Mouse (Mus musculus) E14TG2a.4 (cell line): ENCODE measurements at regions not wholly inside any gene's neighbourhood (a gene's known extent, or its start where the extent isn't known, plus 50 kb on each side); places are given as distances from the start of the nearest gene placed in this dataset.

Source experiments
- H3K27me3 ChIP-seq: 2 replicates; pipeline ENCODE4 v1.6.1; 2014; ENCODE audit warnings: low read length, control low read depth; ENCODE audit not compliant: insufficient read depth
- H3K36me3 ChIP-seq: 2 replicates; pipeline ENCODE4 v1.6.1; 2014; ENCODE audit warnings: low read length, control low read depth; ENCODE audit not compliant: insufficient read depth
- H3K4me1 ChIP-seq: replicated peaks from 2 replicates; pipeline ENCODE4 v1.6.1; 2014; ENCODE audit warnings: low read depth, low read length, control low read depth
- H3K4me3 ChIP-seq: replicated peaks from 2 replicates; pipeline ENCODE4 v1.5.1; 2014; ENCODE audit warnings: mild to moderate bottlenecking, low read length
- H3K9me3 ChIP-seq: 2 replicates; pipeline ENCODE4 v1.6.1; 2014; ENCODE audit warnings: low read length, control low read depth
- CTCF ChIP-seq: conservative IDR thresholded peaks from 2 replicates; pipeline ENCODE4 v1.5.1; 2014; ENCODE audit warnings: low read length
- NANOG ChIP-seq: IDR thresholded peaks from 2 replicates; pipeline ENCODE4 v1.6.1; 2014; ENCODE audit warnings: borderline replicate concordance, low read length, mixed read lengths
- POU5F1 ChIP-seq: IDR thresholded peaks from 2 replicates; pipeline ENCODE4 v1.6.1; 2014; ENCODE audit warnings: low read length, borderline replicate concordance

- no peak overlapping the region for H3K4me3 ChIP-seq
- no peak for TF ChIP-seq NANOG
- peaks cover 47% of the 10 kb centered on the region for H3K4me1 ChIP-seq
- H3K9me3 ChIP-seq: no peaks in the 10 kb centered on the region
- no peaks in the 10 kb centered on the region for H3K36me3 ChIP-seq
- peaks cover 22% of the 10 kb centered on the region for H3K27me3 ChIP-seq
Measured at GRCm38 (mm10) chr8:25463532-25463931, 639.4 kb upstream of the Adam5 start.

- no peak for TF ChIP-seq CTCF
- TF ChIP-seq NANOG: peak; percentile 64
- no peak for TF ChIP-seq POU5F1
- Histone ChIP-seq H3K9me3 (no peaks in the 10 kb centered on the region), H3K27me3 (peaks cover 18% of the 10 kb centered on the region), H3K36me3 (no peaks in the 10 kb centered on the region), H3K4me3 (no peak overlapping the region), H3K4me1 (peaks cover 47% of the 10 kb centered on the region)
Measured at GRCm38 (mm10) chr8:25462492-25462891, 638.3 kb upstream of the Adam5 start.

GRCm38 (mm10) chr8:25455644-25456043 lies 631.5 kb upstream of the Adam5 start:
- Histone ChIP-seq H3K9me3 (no peaks in the 10 kb centered on the region), H3K27me3 (peaks cover 23% of the 10 kb centered on the region), H3K4me3 (no peak overlapping the region), H3K36me3 (no peaks in the 10 kb centered on the region), H3K4me1 (peaks cover 33% of the 10 kb centered on the region)
- TF ChIP-seq POU5F1: no peak
- no peak for TF ChIP-seq NANOG
- no peak for TF ChIP-seq CTCF

GRCm38 (mm10) chr8:25454972-25455371 lies 630.8 kb upstream of the Adam5 start:
- no peak overlapping the region for H3K4me3 ChIP-seq
- H3K36me3 ChIP-seq: no peaks in the 10 kb centered on the region
- no peaks in the 10 kb centered on the region for H3K9me3 ChIP-seq
- TF ChIP-seq POU5F1 (peak; percentile 62; the same call in 1 of the 2 replicates), CTCF (no peak), NANOG (peak; percentile 91)
- peaks cover 22% of the 10 kb centered on the region for H3K27me3 ChIP-seq
- H3K4me1 ChIP-seq: peaks cover 33% of the 10 kb centered on the region

- peaks cover 16% of the 10 kb centered on the region for H3K27me3 ChIP-seq
- no peaks in the 10 kb centered on the region for H3K36me3 ChIP-seq
- peaks cover 33% of the 10 kb centered on the region for H3K4me1 ChIP-seq
- H3K4me3 ChIP-seq: peak overlapping the region; percentile 48; the same call in 1 of the 2 replicates
- no peaks in the 10 kb centered on the region for H3K9me3 ChIP-seq
- TF ChIP-seq NANOG: no peak
- TF ChIP-seq POU5F1: no peak
- no peak for TF ChIP-seq CTCF
Measured at GRCm38 (mm10) chr8:25453826-25454225, 629.7 kb upstream of the Adam5 start.

- H3K36me3 ChIP-seq: no peaks in the 10 kb centered on the region
- peaks cover 24% of the 10 kb centered on the region for H3K4me1 ChIP-seq
- no peak overlapping the region for H3K4me3 ChIP-seq
- TF ChIP-seq CTCF: no peak
- peaks cover 12% of the 10 kb centered on the region; the same call in 1 of the 2 replicates for H3K27me3 ChIP-seq
- no peaks in the 10 kb centered on the region for H3K9me3 ChIP-seq
Measured at GRCm38 (mm10) chr8:25450544-25450943, 626.4 kb upstream of the Adam5 start.

GRCm38 (mm10) chr8:25449590-25449989 lies 625.4 kb upstream of the Adam5 start:
- Histone ChIP-seq H3K36me3 (no peaks in the 10 kb centered on the region), H3K9me3 (no peaks in the 10 kb centered on the region), H3K4me1 (peaks cover 14% of the 10 kb centered on the region), H3K4me3 (no peak overlapping the region), H3K27me3 (peaks cover 18% of the 10 kb centered on the region)
- TF ChIP-seq CTCF (no peak), POU5F1 (no peak), NANOG (no peak)

- no peaks in the 10 kb centered on the region for H3K36me3 ChIP-seq
- TF ChIP-seq POU5F1: no peak
- peaks cover 21% of the 10 kb centered on the region for H3K27me3 ChIP-seq
- peaks cover 7% of the 10 kb centered on the region for H3K4me1 ChIP-seq
- no peak overlapping the region for H3K4me3 ChIP-seq
- H3K9me3 ChIP-seq: no peaks in the 10 kb centered on the region
Measured at GRCm38 (mm10) chr8:25447900-25448299, 623.7 kb upstream of the Adam5 start.

- TF ChIP-seq CTCF (no peak), POU5F1 (no peak), NANOG (no peak)
- peaks cover 33% of the 10 kb centered on the region for H3K27me3 ChIP-seq
- no peaks in the 10 kb centered on the region for H3K9me3 ChIP-seq
- H3K36me3 ChIP-seq: no peaks in the 10 kb centered on the region
- H3K4me3 ChIP-seq: no peak overlapping the region
- H3K4me1 ChIP-seq: peaks cover 2% of the 10 kb centered on the region
Measured at GRCm38 (mm10) chr8:25445968-25446367, 621.8 kb upstream of the Adam5 start.

- Histone ChIP-seq H3K4me1 (peaks cover 7% of the 10 kb centered on the region), H3K36me3 (no peaks in the 10 kb centered on the region), H3K9me3 (no peaks in the 10 kb centered on the region), H3K4me3 (no peak overlapping the region), H3K27me3 (peaks cover 43% of the 10 kb centered on the region)
- TF ChIP-seq CTCF (no peak), POU5F1 (no peak), NANOG (no peak)
Measured at GRCm38 (mm10) chr8:25445054-25445453, 620.9 kb upstream of the Adam5 start.
